10 mouse cellular contexts compared by ENCODE assay signal in genomic region chr5:140370446-140371254, GRCm38 (mm10). TPM values are rescaled to one million over a fixed set of nuclear protein-coding genes. Genes with fewer than 3 reads are reported as not detected.
DNase-seq lines count a peak whose midpoint lies in the region; ATAC-seq and TF ChIP-seq lines count a peak whose summit lies in the region.
"Had no signal": no experiment of that assay in that cellular context is flagged by ENCODE, and none has a peak within 500 bp of the region (broad histone marks: within the 10 kb centered on the region; RNA-seq: fewer than 3 reads in every experiment).

No protein-coding gene starts in this region.

- no peak overlapping the region for H3K4me3 ChIP-seq in intestine, postnatal 0 days (ENCODE audit: low read depth, low read length)
- no peak overlapping the region for H3K4me3 ChIP-seq in liver, embryonic 13.5 days (replicated peaks)
- H3K4me3 ChIP-seq in stomach, postnatal 0 days (ENCODE audit: low read depth, low read length) = no peak overlapping the region
- H3K4me3 ChIP-seq: stomach, embryonic 15.5 days had no signal

- H3K4me1 ChIP-seq in intestine, postnatal 0 days (replicated peaks; ENCODE audit: control insufficient read depth, insufficient read depth, low read length) = 0 out of 2 replicates have a peak, but pooled peaks cover 2% of the 10 kb centered on the region
- H3K4me1 ChIP-seq in liver, embryonic 13.5 days (replicated peaks) = peaks cover 51% of the 10 kb centered on the region
- H3K4me1 ChIP-seq in stomach, postnatal 0 days (replicated peaks; ENCODE audit: control insufficient read depth, insufficient read depth) = no peaks in the 10 kb centered on the region

- H3K9me3 ChIP-seq in intestine, postnatal 0 days (ENCODE audit: control insufficient read depth) = no peaks in the 10 kb centered on the region
- no peaks in the 10 kb centered on the region for H3K9me3 ChIP-seq in liver, embryonic 13.5 days (replicated peaks)
- no peaks in the 10 kb centered on the region for H3K9me3 ChIP-seq in stomach, postnatal 0 days (ENCODE audit: control insufficient read depth, low read length)
- H3K9me3 ChIP-seq: stomach, embryonic 15.5 days had no signal

- ATAC-seq in intestine, postnatal 0 days = no peak
- ATAC-seq in liver, embryonic 13.5 days (ENCODE audit: low read depth) = peak; percentile 48
- ATAC-seq in stomach, postnatal 0 days (ENCODE audit: low FRiP score, low TSS enrichment) = no peak

- TF ChIP-seq EP300 in stomach, postnatal 0 days (optimal IDR thresholded peaks at IDR 0.05) = no peak

- TF ChIP-seq CTCF in intestine, postnatal 0 days (IDR thresholded peaks at IDR 0.05; ENCODE audit: low read depth) = 0 out of 2 replicates have a peak, but pooled peaks have one; percentile 12
- no peak for TF ChIP-seq CTCF in stomach, postnatal 0 days (IDR thresholded peaks at IDR 0.05; ENCODE audit: low read depth)

- no peak overlapping the region for H3K9ac ChIP-seq in intestine, postnatal 0 days (ENCODE audit: low read depth, low read length)
- H3K9ac ChIP-seq in liver, embryonic 13.5 days = no peak overlapping the region
- no peak overlapping the region for H3K9ac ChIP-seq in stomach, postnatal 0 days (ENCODE audit: low read length)
- H3K9ac ChIP-seq: stomach, embryonic 15.5 days had no signal

- no peak overlapping the region for H3K4me2 ChIP-seq in intestine, postnatal 0 days (replicated peaks; ENCODE audit: low read depth)
- H3K4me2 ChIP-seq in liver, embryonic 13.5 days = no peak overlapping the region
- H3K4me2 ChIP-seq in stomach, postnatal 0 days (replicated peaks; ENCODE audit: low read depth) = no peak overlapping the region
- H3K4me2 ChIP-seq: stomach, embryonic 15.5 days had no signal

- 0 out of 2 replicates have a peak overlapping the region, but pooled peaks have one; percentile 17 for H3K27ac ChIP-seq in intestine, postnatal 0 days (ENCODE audit: low read depth, low read length)
- peak overlapping the region; percentile 5 for H3K27ac ChIP-seq in liver, embryonic 13.5 days
- 0 out of 2 replicates have a peak overlapping the region, but pooled peaks have one; percentile 8 for H3K27ac ChIP-seq in stomach, postnatal 0 days (replicated peaks)
- H3K27ac ChIP-seq: stomach, embryonic 15.5 days had no signal

- H3K27me3 ChIP-seq in intestine, postnatal 0 days (replicated peaks; ENCODE audit: control insufficient read depth, insufficient read depth, low read length) = no peaks in the 10 kb centered on the region
- no peaks in the 10 kb centered on the region for H3K27me3 ChIP-seq in liver, embryonic 13.5 days
- no peaks in the 10 kb centered on the region for H3K27me3 ChIP-seq in stomach, postnatal 0 days (ENCODE audit: control insufficient read depth, insufficient read depth, low read length)
- H3K27me3 ChIP-seq: CH12.LX; stomach, embryonic 15.5 days had no signal

- peak; percentile 63 for DNase-seq in kidney, adult 18-20 months
- DNase-seq in kidney, postnatal 4 days = no peak
- DNase-seq in liver, embryonic 13.5 days = no peak
- no peak for DNase-seq in stomach, postnatal 0 days (ENCODE audit: low spot score)
- DNase-seq in ovary, postnatal 14 days (ENCODE audit: low spot score) = no peak
- no peak for DNase-seq in cerebellum, postnatal 36 days
- DNase-seq in layer of hippocampus, adult 8-10 months (ENCODE audit: low spot score in 2 of 2) = no peak

- H3K36me3 ChIP-seq in intestine, postnatal 0 days (ENCODE audit: control insufficient read depth, insufficient read depth) = no peaks in the 10 kb centered on the region; the same call in 1 of the 2 replicates
- no peaks in the 10 kb centered on the region; the same call in 1 of the 2 replicates for H3K36me3 ChIP-seq in liver, embryonic 13.5 days
- H3K36me3 ChIP-seq in stomach, postnatal 0 days (ENCODE audit: control insufficient read depth, insufficient read depth, low read length) = no peaks in the 10 kb centered on the region
- H3K36me3 ChIP-seq: stomach, embryonic 15.5 days had no signal

- WGBS in intestine, postnatal 0 days = 52% methylated on average over 6 of the region's 6 CpGs
- 36% methylated on average over 6 of the region's 6 CpGs for WGBS in liver, embryonic 13.5 days (ENCODE audit: insufficient replicate concordance)
- WGBS in stomach, postnatal 0 days = 57% methylated on average over 6 of the region's 6 CpGs

RNA-seq across cellular contexts. Expression of gene Snx8, which starts 18.4 kb away (rescaled TPM):
- polyA plus RNA-seq in intestine, postnatal 0 days (2015; fragmentation: Nextera tagmentation; extraction: Ambion mirVana) = 67.5 and 89.0 TPM in 2 replicates
- 10.5 and 10.9 TPM in 2 replicates for polyA plus RNA-seq in liver, embryonic 13.5 days (2015; fragmentation: Nextera tagmentation; extraction: Ambion mirVana)
- 8.0 and 8.6 TPM in 2 replicates for polyA plus RNA-seq in stomach, postnatal 0 days (2015; fragmentation: Nextera tagmentation; extraction: Ambion mirVana)
- total RNA-seq in layer of hippocampus, adult 8-10 months (2022) = 10 to 100 TPM in 3 of 4 experiments, 1 to 10 TPM in 1; 9.1 to 15.8 (median 12.7) TPM

RNA-seq across cellular contexts. Expression of gene Mrm2, which starts 39.0 kb away (rescaled TPM):
- polyA plus RNA-seq in intestine, postnatal 0 days (2015; fragmentation: Nextera tagmentation; extraction: Ambion mirVana) = 11.2 and 13.7 TPM in 2 replicates
- polyA plus RNA-seq in liver, embryonic 13.5 days (2015; fragmentation: Nextera tagmentation; extraction: Ambion mirVana) = 12.4 and 13.0 TPM in 2 replicates
- polyA plus RNA-seq in stomach, postnatal 0 days (2015; fragmentation: Nextera tagmentation; extraction: Ambion mirVana) = 11.4 and 12.4 TPM in 2 replicates
- total RNA-seq in layer of hippocampus, adult 8-10 months (2022) = 1 to 10 TPM; 7.8 to 9.7 (median 9.1) TPM

RNA-seq across cellular contexts. Expression of gene Eif3b, which starts 48.5 kb away (rescaled TPM):
- polyA plus RNA-seq in intestine, postnatal 0 days (2015; fragmentation: Nextera tagmentation; extraction: Ambion mirVana) = 52.3 and 54.6 TPM in 2 replicates
- polyA plus RNA-seq in liver, embryonic 13.5 days (2015; fragmentation: Nextera tagmentation; extraction: Ambion mirVana) = 101 and 120 TPM in 2 replicates
- 61.8 and 66.5 TPM in 2 replicates for polyA plus RNA-seq in stomach, postnatal 0 days (2015; fragmentation: Nextera tagmentation; extraction: Ambion mirVana)
- 10 to 100 TPM; 84.4 to 88.2 (median 87.0) TPM for total RNA-seq in layer of hippocampus, adult 8-10 months (2022)

RNA-seq across cellular contexts. Expression of gene Nudt1, which starts 49.2 kb away (rescaled TPM):
- 28.9 and 34.7 TPM in 2 replicates for polyA plus RNA-seq in intestine, postnatal 0 days (2015; fragmentation: Nextera tagmentation; extraction: Ambion mirVana)
- polyA plus RNA-seq in liver, embryonic 13.5 days (2015; fragmentation: Nextera tagmentation; extraction: Ambion mirVana) = 34.8 and 35.5 TPM in 2 replicates
- polyA plus RNA-seq in stomach, postnatal 0 days (2015; fragmentation: Nextera tagmentation; extraction: Ambion mirVana) = 24.8 and 25.3 TPM in 2 replicates
- total RNA-seq in layer of hippocampus, adult 8-10 months (2022) = 1 to 10 TPM; 5.0 to 6.3 (median 5.2) TPM

RNA-seq across cellular contexts. Expression of gene Mad1l1, which starts 49.3 kb away (rescaled TPM):
- 10.3 and 11.1 TPM in 2 replicates for polyA plus RNA-seq in intestine, postnatal 0 days (2015; fragmentation: Nextera tagmentation; extraction: Ambion mirVana)
- polyA plus RNA-seq in liver, embryonic 13.5 days (2015; fragmentation: Nextera tagmentation; extraction: Ambion mirVana) = 24.8 and 25.9 TPM in 2 replicates
- polyA plus RNA-seq in stomach, postnatal 0 days (2015; fragmentation: Nextera tagmentation; extraction: Ambion mirVana) = 14.2 and 15.3 TPM in 2 replicates
- 10 to 100 TPM; 15.3 to 19.9 (median 17.2) TPM for total RNA-seq in layer of hippocampus, adult 8-10 months (2022)
